Mouse (Mus musculus): ENCODE results near the gene Ykt6. TPM values are rescaled to one million over a fixed set of nuclear protein-coding genes. Genes with fewer than 3 reads are reported as not detected.

Ykt6 gene
- total and polyA plus RNA-seq, 3 experiments, result 76.5 to 98.1 (median 89.5) TPM

GRCm38 (mm10) chr11:5926696-5927220 is 28.7 kb upstream of the Ykt6 start:
- H3K79me2 ChIP-seq (ENCODE audit: control insufficient read depth, insufficient read depth, low read length, poor library complexity), result no peaks in the 10 kb centered on the region
- H3K9me3 ChIP-seq (replicated peaks; ENCODE audit: insufficient read depth, low read length), result no peaks in the 10 kb centered on the region
- H3K36me3 ChIP-seq (ENCODE audit: control insufficient read depth in 1 of 2, insufficient read depth in 2 of 2, low read length in 2 of 2), result no peaks in the 10 kb centered on the region
- H3K4me3 ChIP-seq (ENCODE audit: control insufficient read depth in 1 of 2, insufficient read depth in 1 of 2, low read depth in 2 of 2, low read length in 2 of 2), result no peak overlapping the region
- no peak overlapping the region for H3K27ac ChIP-seq (ENCODE audit: control insufficient read depth, low read depth, low read length)
- no peak for DNase-seq (ENCODE audit: low read depth, low spot score)
- no peaks in the 10 kb centered on the region for H3K4me1 ChIP-seq (ENCODE audit: control insufficient read depth in 1 of 2, insufficient read depth in 2 of 2, low read length in 2 of 2)
- H3K27me3 ChIP-seq (ENCODE audit: control insufficient read depth in 1 of 2, insufficient read depth in 2 of 2, low read length in 2 of 2), result peaks cover 2 to 11% of the 10 kb centered on the region in 2 experiments; a peak in 3 of 4 replicates
- TF ChIP-seq POLR2A (IDR thresholded peaks at IDR 0.05; ENCODE audit: control insufficient read depth in 1 of 2, insufficient read depth in 1 of 2, low read depth in 1 of 2, low read length in 2 of 2, poor library complexity in 1 of 2), result no peak
- TF ChIP-seq ZKSCAN1 (IDR thresholded peaks at IDR 0.05; ENCODE audit: low read depth, low read length), result no peak
- no peak for TF ChIP-seq ZMIZ1 (IDR thresholded peaks at IDR 0.05; ENCODE audit: low read depth, low read length)
- TF ChIP-seq POLR2AphosphoS5 (IDR thresholded peaks at IDR 0.05; ENCODE audit: borderline replicate concordance, low read depth, low read length), result no peak
- no peak for TF ChIP-seq ZC3H11A (IDR thresholded peaks at IDR 0.05; ENCODE audit: low read depth, low read length)
- TF ChIP-seq RCOR1 (IDR thresholded peaks at IDR 0.05; ENCODE audit: low read depth, low read length), result no peak
- TF ChIP-seq SMC3 (IDR thresholded peaks at IDR 0.05; ENCODE audit: low read depth, low read length), result no peak
- H3K9ac ChIP-seq (ENCODE audit: control insufficient read depth, low read depth, low read length, poor library complexity, severe bottlenecking), result no peak overlapping the region

- TF ChIP-seq HCFC1 (IDR thresholded peaks at IDR 0.05; ENCODE audit: low read depth, low read length) (no peak), UBTF (IDR thresholded peaks at IDR 0.05; ENCODE audit: borderline replicate concordance, insufficient read depth, low read depth, low read length) (no peak), TCF12 (IDR thresholded peaks at IDR 0.05; ENCODE audit: low read depth, low read length) (no peak), BHLHE40 (IDR thresholded peaks at IDR 0.05; ENCODE audit: borderline replicate concordance, low read depth, low read length) (no peak), USF2 (IDR thresholded peaks at IDR 0.05; ENCODE audit: borderline replicate concordance in 1 of 2, insufficient read depth in 1 of 2, low read depth in 1 of 2, low read length in 2 of 2) (no peak), MEF2A (IDR thresholded peaks at IDR 0.05; ENCODE audit: extremely low read depth, insufficient replicate concordance, low read depth, low read length, poor library complexity, severe bottlenecking) (no peak), POLR2AphosphoS2 (IDR thresholded peaks at IDR 0.05; ENCODE audit: low read length) (no peak), CHD2 (IDR thresholded peaks at IDR 0.05; ENCODE audit: low read length) (no peak), MYB (IDR thresholded peaks at IDR 0.05; ENCODE audit: low read depth, low read length) (no peak), GATA1 (IDR thresholded peaks at IDR 0.05; ENCODE audit: low read depth, low read length) (no peak), TBP (IDR thresholded peaks at IDR 0.05; ENCODE audit: low read depth, low read length) (no peak), TAL1 (IDR thresholded peaks at IDR 0.05; ENCODE audit: low read length) (no peak), POLR2A (IDR thresholded peaks at IDR 0.05; ENCODE audit: control insufficient read depth in 1 of 2, insufficient read depth in 1 of 2, low read depth in 1 of 2, low read length in 2 of 2, poor library complexity in 1 of 2) (no peak), MYC (IDR thresholded peaks at IDR 0.05; ENCODE audit: low read depth, low read length) (no peak), ZKSCAN1 (IDR thresholded peaks at IDR 0.05; ENCODE audit: low read depth, low read length) (no peak)
- peaks cover 2 to 8% of the 10 kb centered on the region in 2 experiments; a peak in 3 of 4 replicates for H3K27me3 ChIP-seq (ENCODE audit: control insufficient read depth in 1 of 2, insufficient read depth in 2 of 2, low read length in 2 of 2)
- H3K9ac ChIP-seq (ENCODE audit: control insufficient read depth, low read depth, low read length, poor library complexity, severe bottlenecking), result no peak overlapping the region
- H3K27ac ChIP-seq (ENCODE audit: control insufficient read depth, low read depth, low read length), result no peak overlapping the region
- no peak for DNase-seq (ENCODE audit: low read depth, low spot score)
- no peaks in the 10 kb centered on the region for H3K79me2 ChIP-seq (ENCODE audit: control insufficient read depth, insufficient read depth, low read length, poor library complexity)
- H3K4me1 ChIP-seq (ENCODE audit: control insufficient read depth in 1 of 2, insufficient read depth in 2 of 2, low read length in 2 of 2), result no peaks in the 10 kb centered on the region
- H3K36me3 ChIP-seq (ENCODE audit: control insufficient read depth in 1 of 2, insufficient read depth in 2 of 2, low read length in 2 of 2), result no peaks in the 10 kb centered on the region
- H3K9me3 ChIP-seq (replicated peaks; ENCODE audit: insufficient read depth, low read length), result no peaks in the 10 kb centered on the region
- no peak overlapping the region for H3K4me3 ChIP-seq (ENCODE audit: control insufficient read depth in 1 of 2, insufficient read depth in 1 of 2, low read depth in 2 of 2, low read length in 2 of 2)
Measured at GRCm38 (mm10) chr11:5930578-5930977, 24.9 kb upstream of the Ykt6 start.

All from MEL (cell line).